Mouse (Mus musculus): ENCODE measurements around the gene Dchs2. TPM values are rescaled to one million over a fixed set of nuclear protein-coding genes. Genes with fewer than 3 reads are reported as not detected.

Gene Dchs2
- 0.29 TPM for polyA plus RNA-seq (2014; fragmentation: Illumina TruSeq; extraction: RNeasy Lipid Tissue Mini Kit (QIAGEN cat#74804))

DNA sequence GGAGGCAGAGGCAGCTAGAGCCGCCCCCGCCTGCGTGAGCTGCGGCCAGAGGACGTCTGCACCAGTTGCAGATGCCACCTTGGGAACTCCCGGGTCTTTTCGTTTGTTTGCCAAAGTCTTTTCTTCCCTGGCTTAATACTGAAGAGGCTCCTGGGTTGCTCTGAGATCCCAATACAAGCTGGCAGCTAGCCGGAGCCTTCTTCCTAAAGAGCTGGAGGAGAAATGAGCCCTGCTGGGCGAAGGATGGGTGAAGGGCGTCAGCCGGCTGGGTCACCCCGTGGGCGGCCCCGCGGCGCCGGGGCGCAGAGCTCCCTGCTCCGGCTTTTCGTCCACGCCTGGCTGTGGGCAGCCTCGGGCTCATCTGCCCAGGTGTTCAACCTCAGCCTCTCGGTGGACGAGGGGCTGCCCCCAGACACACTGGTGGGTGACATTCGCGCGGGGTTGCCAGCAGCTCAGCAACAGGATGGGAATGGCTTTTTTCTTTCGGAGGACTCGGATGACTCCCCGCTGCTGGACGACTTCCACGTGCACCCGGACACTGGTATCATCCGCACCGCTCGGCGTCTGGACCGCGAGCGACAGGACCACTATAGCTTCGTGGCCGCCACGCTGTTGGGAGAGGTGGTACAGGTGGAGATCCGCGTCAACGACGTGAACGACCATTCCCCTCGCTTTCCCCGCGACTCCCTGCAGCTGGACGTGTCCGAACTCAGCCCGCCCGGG lies at the start of gene Dchs2:
Gene Dchs2 (plus strand): TSS at position 223 of the 723 bp plus-strand sequence.

Other genes with a start within 250 kb of the Dchs2 start
- 62.3 TPM for gene Lrat, start 224.0 kb upstream of the Dchs2 start, polyA plus RNA-seq (2014; fragmentation: Illumina TruSeq; extraction: RNeasy Lipid Tissue Mini Kit (QIAGEN cat#74804))
- not detected for gene Fgg, start 120.2 kb upstream of the Dchs2 start, polyA plus RNA-seq (2014; fragmentation: Illumina TruSeq; extraction: RNeasy Lipid Tissue Mini Kit (QIAGEN cat#74804))
- not detected for gene Fga, start 101.9 kb upstream of the Dchs2 start, polyA plus RNA-seq (2014; fragmentation: Illumina TruSeq; extraction: RNeasy Lipid Tissue Mini Kit (QIAGEN cat#74804))
- gene Fgb, start 78.1 kb upstream of the Dchs2 start, polyA plus RNA-seq (2014; fragmentation: Illumina TruSeq; extraction: RNeasy Lipid Tissue Mini Kit (QIAGEN cat#74804)) = not detected
- gene Plrg1, start 72.4 kb upstream of the Dchs2 start, polyA plus RNA-seq (2014; fragmentation: Illumina TruSeq; extraction: RNeasy Lipid Tissue Mini Kit (QIAGEN cat#74804)) = 32.0 TPM